Mouse (Mus musculus) liver, embryonic 14.5 days (tissue): Measurements from ENCODE around the gene Ube2h. TPM values are rescaled to one million over a fixed set of nuclear protein-coding genes. Genes with fewer than 3 reads are reported as not detected.

ENCODE experiments used
- ATAC-seq: fragments of 200-750 bp; cut with Nextera tagmentation; 2 replicates; pipeline ENCODE4 v1.8.0; 2017; ENCODE audit warnings: moderate number of reproducible peaks, mild to moderate bottlenecking, moderate library complexity; ENCODE audit not compliant: insufficient read depth
- DNase-seq, 3 experiments: peaks; one replicate each; pipeline ENCODE4 v3.0.0-alpha.2; 2012 to 2013; ENCODE audit warnings: low read depth in 3 of 3, low spot score in 3 of 3
- H3K27ac ChIP-seq: fragments of 300-500 bp; sonication (generic); 2 replicates; pipeline ENCODE4 v1.5.1; 2014; ENCODE audit warnings: moderate library complexity, mild to moderate bottlenecking, control low read depth, inconsistent platforms
- H3K27me3 ChIP-seq: fragments of 300-500 bp; sonication (generic); 2 replicates; pipeline ENCODE4 v1.6.1; 2014; ENCODE audit warnings: mild to moderate bottlenecking, low read length, moderate library complexity; ENCODE audit not compliant: control insufficient read depth, insufficient read depth
- H3K36me3 ChIP-seq: fragments of 300-500 bp; sonication (generic); replicated peaks from 2 replicates; pipeline ENCODE4 v1.6.1; 2014; ENCODE audit warnings: low read depth; ENCODE audit not compliant: control insufficient read depth, insufficient read depth
- H3K4me1 ChIP-seq, 2 experiments: fragments of 200-500 bp in 1 of 2; fragments of 300-500 bp in 1 of 2; sonication (generic) in 1 of 2; replicated peaks; 2 replicates each; pipeline ENCODE4 v1.6.1; 2012 to 2014; ENCODE audit warnings: antibody characterized with exemption in 1 of 2, inconsistent platforms in 1 of 2, low read length in 1 of 2; ENCODE audit not compliant: control insufficient read depth in 2 of 2, insufficient read depth in 2 of 2
- H3K4me2 ChIP-seq: fragments of 300-500 bp; sonication (generic); 2 replicates; pipeline ENCODE4 v1.6.1; 2014; ENCODE audit warnings: low read depth, mild to moderate bottlenecking, control low read depth, moderate library complexity
- H3K4me3 ChIP-seq, 2 experiments: fragments of 200-500 bp in 1 of 2; fragments of 300-500 bp in 1 of 2; sonication (generic) in 1 of 2; 2 replicates each; pipeline ENCODE4 v1.5.1; 2012 to 2014; ENCODE audit warnings: low read depth in 2 of 2, low read length in 2 of 2, mild to moderate bottlenecking in 2 of 2, control low read depth in 1 of 2, inconsistent platforms in 1 of 2, moderate library complexity in 1 of 2; ENCODE audit not compliant: insufficient read depth in 1 of 2
- H3K9ac ChIP-seq: fragments of 300-500 bp; sonication (generic); replicated peaks from 2 replicates; pipeline ENCODE4 v1.6.1; 2014; ENCODE audit warnings: mild to moderate bottlenecking, control low read depth, moderate library complexity
- H3K9me3 ChIP-seq: fragments of 300-500 bp; sonication (generic); 2 replicates; pipeline ENCODE4 v1.6.1; 2016; ENCODE audit warnings: low read length, mixed read lengths; ENCODE audit not compliant: control insufficient read depth
- CTCF ChIP-seq: IDR thresholded peaks from 2 replicates; pipeline ENCODE4 v1.5.1; 2016; ENCODE audit warnings: antibody characterized with exemption, low read depth, control low read depth
- EP300 ChIP-seq: IDR thresholded peaks from 2 replicates; pipeline ENCODE4 v1.6.1; 2016; ENCODE audit warnings: antibody characterized with exemption, low read depth
- WGBS: fragments of 180-500 bp; shearing (Covaris S2); extraction: QIAGEN DNeasy Blood & Tissue Kit; methylation state at CpG from one replicate; pipeline ENCODE4 v1.1.7; 2014; ENCODE audit not compliant: insufficient replicate concordance; 5-methylcytosine and 5-hydroxymethylcytosine counted together
- polyA plus RNA-seq, 2 experiments: library from polyadenylated mRNA; depleted of rRNA in 1 of 2; stranded (reverse) in 1 of 2; unstranded in 1 of 2; fragments of >200 nt; fragmentation: Nextera tagmentation in 1 of 2; extraction: Ambion mirVana in 1 of 2; gene quantifications; 2 replicates each; pipeline versions ENCODE4 v1.2.1 to v1.2.3; 2012 to 2014

Gene Ube2h
- polyA plus RNA-seq, 2 experiments = 18.7 to 27.4 TPM

GRCm38 (mm10) chr6:30226971-30227700 is 77.2 kb downstream of the Ube2h start:
- no peak overlapping the region for H3K9ac ChIP-seq

DNA sequence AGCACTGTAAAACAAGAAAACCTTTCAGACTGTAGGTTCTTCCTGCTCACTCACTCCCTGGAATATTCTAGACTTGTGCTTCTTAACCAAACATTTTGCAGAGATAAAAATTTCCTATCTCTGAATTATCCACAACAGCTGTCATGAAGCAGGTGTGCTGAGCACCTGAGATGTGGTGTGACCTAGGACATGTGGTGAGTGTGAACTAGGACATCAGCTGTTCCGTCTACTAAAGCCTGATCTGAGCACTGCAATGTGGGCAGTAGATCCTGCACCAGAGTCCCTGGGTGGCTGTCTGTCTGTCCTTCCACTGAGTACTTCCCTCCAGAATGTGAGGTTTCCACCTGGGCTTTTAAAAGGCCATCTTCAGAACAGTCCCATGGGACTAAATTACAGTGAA is 79.6 kb downstream of the Ube2h start:
- H3K4me1 ChIP-seq = no peaks in the 10 kb centered on the region
- no peak for ATAC-seq
- H3K4me2 ChIP-seq = no peak overlapping the region
- no peaks in the 10 kb centered on the region for H3K27me3 ChIP-seq
- H3K9me3 ChIP-seq = no peaks in the 10 kb centered on the region
- no peak overlapping the region for H3K27ac ChIP-seq
- no peak overlapping the region for H3K9ac ChIP-seq
- H3K36me3 ChIP-seq = peaks cover 9% of the 10 kb centered on the region; the same call in 1 of the 2 replicates
- TF ChIP-seq EP300 = no peak
- TF ChIP-seq CTCF = no peak
- DNase-seq = no peak
- no peak overlapping the region for H3K4me3 ChIP-seq
- WGBS = 63% methylated on average over 1 of the region's 1 CpGs

More at GRCm38 (mm10) chr6:30226971-30227700, 77.2 kb downstream of the Ube2h start:
- Histone ChIP-seq H3K9me3 (no peaks in the 10 kb centered on the region), H3K27ac (no peak overlapping the region), H3K4me1 (no peaks in the 10 kb centered on the region), H3K4me3 (no peak overlapping the region), H3K4me2 (no peak overlapping the region), H3K36me3 (no peaks in the 10 kb centered on the region), H3K27me3 (no peaks in the 10 kb centered on the region)
- no peak for DNase-seq
- no peak for TF ChIP-seq EP300
- no peak for TF ChIP-seq CTCF
- WGBS = 67% methylated on average over 7 of the region's 7 CpGs
- ATAC-seq = no peak

GRCm38 (mm10) chr6:30222321-30222720 is 82.0 kb downstream of the Ube2h start:
- ATAC-seq = no peak
- H3K4me3 ChIP-seq = no peak overlapping the region
- peaks cover 19% of the 10 kb centered on the region for H3K36me3 ChIP-seq
- no peak overlapping the region for H3K9ac ChIP-seq
- no peak for TF ChIP-seq EP300
- TF ChIP-seq CTCF = no peak
- H3K4me2 ChIP-seq = no peak overlapping the region
- no peak overlapping the region for H3K27ac ChIP-seq
- 67% methylated on average over 1 of the region's 1 CpGs for whole genome bisulfite sequencing
- no peaks in the 10 kb centered on the region for H3K9me3 ChIP-seq
- H3K4me1 ChIP-seq = no peaks in the 10 kb centered on the region
- DNase-seq = no peak
- H3K27me3 ChIP-seq = no peaks in the 10 kb centered on the region

- no peak overlapping the region for H3K4me2 ChIP-seq
- ATAC-seq (no peak), DNase-seq (no peak)
- H3K4me3 ChIP-seq = no peak overlapping the region
- H3K9me3 ChIP-seq = no peaks in the 10 kb centered on the region
- no peak overlapping the region for H3K9ac ChIP-seq
- 79% methylated on average over 3 of the region's 3 CpGs for WGBS
- H3K27ac ChIP-seq = no peak overlapping the region
- H3K36me3 ChIP-seq = peaks cover 19% of the 10 kb centered on the region
- H3K4me1 ChIP-seq = no peaks in the 10 kb centered on the region
- no peak for TF ChIP-seq CTCF
- TF ChIP-seq EP300 = no peak
- H3K27me3 ChIP-seq = no peaks in the 10 kb centered on the region
Observed at GRCm38 (mm10) chr6:30217581-30217980, 86.8 kb downstream of the Ube2h start.

GRCm38 (mm10) chr6:30212468-30212867 is 91.9 kb downstream of the Ube2h start:
- Histone ChIP-seq H3K4me2 (no peak overlapping the region), H3K27me3 (no peaks in the 10 kb centered on the region), H3K9ac (no peak overlapping the region), H3K36me3 (peaks cover 3% of the 10 kb centered on the region), H3K27ac (no peak overlapping the region), H3K4me3 (no peak overlapping the region), H3K4me1 (peaks cover 0 to 4% of the 10 kb centered on the region in 2 experiments; a peak in 2 of 4 replicates), H3K9me3 (no peaks in the 10 kb centered on the region)
- TF ChIP-seq EP300 (no peak), CTCF (no peak)
- 82% methylated on average over 8 of the region's 8 CpGs for WGBS
- no peak for DNase-seq
- ATAC-seq = no peak
